Mouse (Mus musculus): Measurements from ENCODE around the gene Art4. TPM values are rescaled to one million over a fixed set of nuclear protein-coding genes. Genes with fewer than 3 reads are reported as not detected.

Gene Art4
- polyA plus RNA-seq, 1 experiment from 2014 or later = 0.08 TPM

GRCm38 (mm10) chr6:136821086-136821485, 36.4 kb downstream of the Art4 start:
- Histone ChIP-seq H3K27ac (ENCODE audit: low read length) (no peak overlapping the region), H3K27me3 (replicated peaks; ENCODE audit: control insufficient read depth, insufficient read depth, low read length) (no peaks in the 10 kb centered on the region), H3K4me1 (replicated peaks; ENCODE audit: control insufficient read depth, insufficient read depth, low read length) (no peaks in the 10 kb centered on the region), H3K9ac (replicated peaks; ENCODE audit: low read depth, low read length) (no peak overlapping the region), H3K9me3 (ENCODE audit: control insufficient read depth, low read length) (no peaks in the 10 kb centered on the region), H3K4me3 (replicated peaks; ENCODE audit: low read length) (no peak overlapping the region), H3K36me3 (ENCODE audit: control insufficient read depth, insufficient read depth) (peaks cover 57% of the 10 kb centered on the region), H3K4me2 (ENCODE audit: low read length) (no peak overlapping the region)
- 94% methylated on average over 18 of the region's 18 CpGs for WGBS
- no peak for ATAC-seq

DNA sequence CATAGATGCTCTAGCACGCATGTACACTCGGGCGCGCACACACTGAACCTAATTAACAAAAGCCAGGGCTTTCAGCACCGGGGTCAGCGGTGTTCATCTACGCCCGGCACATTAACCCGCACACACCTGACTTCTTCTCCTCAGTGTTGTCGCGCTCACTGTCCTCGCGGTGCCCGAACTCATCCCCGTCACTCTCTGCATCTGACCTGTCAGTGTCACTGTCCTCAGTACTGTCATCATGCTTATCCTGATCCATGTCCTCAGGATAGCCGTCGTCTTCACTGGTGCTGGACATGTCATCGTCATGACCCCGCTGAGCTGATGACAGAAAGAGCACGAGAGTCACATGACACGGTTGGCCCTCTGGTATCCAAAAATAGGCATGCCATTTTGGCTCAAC, 37.2 kb downstream of the Art4 start:
- ATAC-seq = no peak
- H3K4me2 ChIP-seq (ENCODE audit: low read length) = no peak overlapping the region
- 97% methylated on average over 21 of the region's 21 CpGs for WGBS

GRCm38 (mm10) chr6:136817549-136817948, 40.0 kb downstream of the Art4 start:
- peak; percentile 72 for ATAC-seq
- 74% methylated on average over 3 of the region's 3 CpGs for WGBS
- H3K4me3 ChIP-seq (replicated peaks; ENCODE audit: low read length) = no peak overlapping the region
- H3K4me2 ChIP-seq (ENCODE audit: low read length) = no peak overlapping the region
- H3K9ac ChIP-seq (replicated peaks; ENCODE audit: low read depth, low read length) = no peak overlapping the region
- H3K4me1 ChIP-seq (replicated peaks; ENCODE audit: control insufficient read depth, insufficient read depth, low read length) = no peaks in the 10 kb centered on the region
- H3K36me3 ChIP-seq (ENCODE audit: control insufficient read depth, insufficient read depth) = peaks cover 60% of the 10 kb centered on the region
- no peaks in the 10 kb centered on the region for H3K27me3 ChIP-seq (replicated peaks; ENCODE audit: control insufficient read depth, insufficient read depth, low read length)
- 0 out of 2 replicates have a peak overlapping the region, but pooled peaks have one; percentile 1 for H3K27ac ChIP-seq (ENCODE audit: low read length)
- no peaks in the 10 kb centered on the region for H3K9me3 ChIP-seq (ENCODE audit: control insufficient read depth, low read length)

More for the DNA sequence above, 37.2 kb downstream of the Art4 start:
- Histone ChIP-seq H3K9ac (replicated peaks; ENCODE audit: low read depth, low read length) (no peak overlapping the region), H3K4me1 (replicated peaks; ENCODE audit: control insufficient read depth, insufficient read depth, low read length) (no peaks in the 10 kb centered on the region), H3K4me3 (replicated peaks; ENCODE audit: low read length) (no peak overlapping the region), H3K27ac (ENCODE audit: low read length) (no peak overlapping the region), H3K9me3 (ENCODE audit: control insufficient read depth, low read length) (no peaks in the 10 kb centered on the region), H3K27me3 (replicated peaks; ENCODE audit: control insufficient read depth, insufficient read depth, low read length) (no peaks in the 10 kb centered on the region), H3K36me3 (ENCODE audit: control insufficient read depth, insufficient read depth) (peaks cover 62% of the 10 kb centered on the region)

DNA sequence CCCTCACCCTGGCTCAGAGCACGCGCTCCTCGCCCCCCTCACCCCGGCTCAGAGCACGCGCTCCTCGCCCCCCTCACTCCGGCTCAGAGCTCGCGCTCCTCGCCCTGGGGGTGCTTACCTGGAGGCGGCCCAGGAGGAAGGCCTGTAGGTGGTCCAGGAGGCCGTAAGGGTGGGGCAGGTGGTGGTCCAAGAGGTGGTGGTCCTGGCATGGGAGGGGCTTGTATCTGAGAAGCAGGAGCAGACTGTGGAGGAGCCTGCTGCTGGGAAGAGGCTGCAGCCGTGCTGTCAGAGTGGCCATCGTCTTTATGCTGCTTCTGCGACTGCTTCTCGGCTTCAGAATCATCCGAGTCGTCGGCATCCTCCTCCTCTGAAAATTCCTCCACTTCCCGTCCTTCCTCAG, 40.7 kb downstream of the Art4 start:
- H3K4me1 ChIP-seq (replicated peaks; ENCODE audit: control insufficient read depth, insufficient read depth, low read length) = no peaks in the 10 kb centered on the region
- WGBS = 91% methylated on average over 19 of the region's 21 CpGs
- peaks cover 60% of the 10 kb centered on the region for H3K36me3 ChIP-seq (ENCODE audit: control insufficient read depth, insufficient read depth)
- no peaks in the 10 kb centered on the region for H3K27me3 ChIP-seq (replicated peaks; ENCODE audit: control insufficient read depth, insufficient read depth, low read length)
- H3K27ac ChIP-seq (ENCODE audit: low read length) = peak overlapping the region; percentile 42; the same call in 1 of the 2 replicates
- H3K9me3 ChIP-seq (ENCODE audit: control insufficient read depth, low read length) = no peaks in the 10 kb centered on the region
- H3K4me2 ChIP-seq (ENCODE audit: low read length) = no peak overlapping the region
- ATAC-seq = no peak
- H3K9ac ChIP-seq (replicated peaks; ENCODE audit: low read depth, low read length) = no peak overlapping the region
- no peak overlapping the region for H3K4me3 ChIP-seq (replicated peaks; ENCODE audit: low read length)

DNA sequence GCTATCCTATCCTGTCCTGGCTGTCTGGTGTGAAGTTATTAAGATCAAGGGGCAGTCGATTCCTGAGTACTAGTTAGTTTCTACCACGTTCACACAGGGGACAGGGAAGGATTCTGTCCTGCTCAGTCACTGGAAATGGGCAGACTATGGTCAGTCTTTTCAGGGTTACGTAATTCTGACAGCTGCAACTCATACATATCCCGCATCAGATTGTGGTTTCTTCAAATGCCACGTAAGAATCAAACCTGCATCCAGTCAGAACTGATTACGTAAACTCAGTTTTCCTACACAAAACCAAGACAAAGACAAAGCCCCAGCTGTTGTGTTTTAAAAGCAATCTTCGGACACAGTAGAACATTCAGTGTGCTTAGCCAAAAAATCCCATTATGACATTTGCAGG, 42.2 kb downstream of the Art4 start:
- 93% methylated on average over 7 of the region's 7 CpGs for WGBS
- Histone ChIP-seq H3K9me3 (ENCODE audit: control insufficient read depth, low read length) (no peaks in the 10 kb centered on the region), H3K9ac (replicated peaks; ENCODE audit: low read depth, low read length) (no peak overlapping the region), H3K4me2 (ENCODE audit: low read length) (no peak overlapping the region), H3K36me3 (ENCODE audit: control insufficient read depth, insufficient read depth) (peaks cover 47% of the 10 kb centered on the region), H3K4me1 (replicated peaks; ENCODE audit: control insufficient read depth, insufficient read depth, low read length) (no peaks in the 10 kb centered on the region), H3K27ac (ENCODE audit: low read length) (no peak overlapping the region), H3K4me3 (replicated peaks; ENCODE audit: low read length) (no peak overlapping the region), H3K27me3 (replicated peaks; ENCODE audit: control insufficient read depth, insufficient read depth, low read length) (no peaks in the 10 kb centered on the region)
- ATAC-seq = no peak

GRCm38 (mm10) chr6:136813117-136813516, 44.4 kb downstream of the Art4 start:
- H3K27ac ChIP-seq (ENCODE audit: low read length) = no peak overlapping the region
- WGBS = 43% methylated on average over 4 of the region's 4 CpGs
- H3K9me3 ChIP-seq (ENCODE audit: control insufficient read depth, low read length) = no peaks in the 10 kb centered on the region
- no peaks in the 10 kb centered on the region for H3K27me3 ChIP-seq (replicated peaks; ENCODE audit: control insufficient read depth, insufficient read depth, low read length)
- H3K9ac ChIP-seq (replicated peaks; ENCODE audit: low read depth, low read length) = no peak overlapping the region
- no peak overlapping the region for H3K4me2 ChIP-seq (ENCODE audit: low read length)
- H3K4me1 ChIP-seq (replicated peaks; ENCODE audit: control insufficient read depth, insufficient read depth, low read length) = peaks cover 15% of the 10 kb centered on the region
- H3K36me3 ChIP-seq (ENCODE audit: control insufficient read depth, insufficient read depth) = peaks cover 42% of the 10 kb centered on the region
- no peak for ATAC-seq
- no peak overlapping the region for H3K4me3 ChIP-seq (replicated peaks; ENCODE audit: low read length)

- no peak overlapping the region for H3K27ac ChIP-seq (ENCODE audit: low read length)
- H3K36me3 ChIP-seq (ENCODE audit: control insufficient read depth, insufficient read depth) = peaks cover 30% of the 10 kb centered on the region
- H3K4me2 ChIP-seq (ENCODE audit: low read length) = no peak overlapping the region
- H3K9ac ChIP-seq (replicated peaks; ENCODE audit: low read depth, low read length) = no peak overlapping the region
- no peak for ATAC-seq
- H3K9me3 ChIP-seq (ENCODE audit: control insufficient read depth, low read length) = no peaks in the 10 kb centered on the region
- WGBS = 86% methylated on average over 10 of the region's 10 CpGs
- H3K4me1 ChIP-seq (replicated peaks; ENCODE audit: control insufficient read depth, insufficient read depth, low read length) = peaks cover 21% of the 10 kb centered on the region
- H3K4me3 ChIP-seq (replicated peaks; ENCODE audit: low read length) = no peak overlapping the region
- no peaks in the 10 kb centered on the region for H3K27me3 ChIP-seq (replicated peaks; ENCODE audit: control insufficient read depth, insufficient read depth, low read length)
Observed at GRCm38 (mm10) chr6:136811196-136811595, 46.3 kb downstream of the Art4 start.

DNA sequence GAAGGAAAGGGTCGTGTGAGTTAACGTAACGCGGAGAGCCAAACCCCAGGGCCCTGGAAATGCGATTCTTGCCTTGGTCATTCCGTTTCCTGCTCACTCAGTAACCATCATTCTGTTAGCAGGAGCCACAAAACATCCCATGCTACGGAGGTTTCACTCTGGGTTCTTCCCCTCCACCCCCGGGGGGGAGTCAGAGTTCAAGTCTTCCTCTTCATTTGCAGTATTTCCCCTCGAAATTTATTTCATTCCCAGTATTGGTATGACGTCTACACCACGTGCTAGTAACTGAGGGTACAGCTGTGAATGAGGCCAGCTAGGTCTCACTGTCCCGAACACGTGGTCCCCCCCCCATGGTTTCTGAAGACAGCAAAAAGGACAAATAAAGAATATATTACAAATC, 47.9 kb downstream of the Art4 start:
- ATAC-seq = no peak
- peak overlapping the region; percentile 98 for H3K4me2 ChIP-seq (ENCODE audit: low read length)
- no peak overlapping the region for H3K4me3 ChIP-seq (replicated peaks; ENCODE audit: low read length)
- H3K9ac ChIP-seq (replicated peaks; ENCODE audit: low read depth, low read length) = no peak overlapping the region
- 84% methylated on average over 13 of the region's 13 CpGs for WGBS
- peaks cover 18% of the 10 kb centered on the region for H3K36me3 ChIP-seq (ENCODE audit: control insufficient read depth, insufficient read depth)
- no peaks in the 10 kb centered on the region for H3K9me3 ChIP-seq (ENCODE audit: control insufficient read depth, low read length)
- H3K27me3 ChIP-seq (replicated peaks; ENCODE audit: control insufficient read depth, insufficient read depth, low read length) = no peaks in the 10 kb centered on the region
- no peak overlapping the region for H3K27ac ChIP-seq (ENCODE audit: low read length)
- peaks cover 24% of the 10 kb centered on the region for H3K4me1 ChIP-seq (replicated peaks; ENCODE audit: control insufficient read depth, insufficient read depth, low read length)

DNA sequence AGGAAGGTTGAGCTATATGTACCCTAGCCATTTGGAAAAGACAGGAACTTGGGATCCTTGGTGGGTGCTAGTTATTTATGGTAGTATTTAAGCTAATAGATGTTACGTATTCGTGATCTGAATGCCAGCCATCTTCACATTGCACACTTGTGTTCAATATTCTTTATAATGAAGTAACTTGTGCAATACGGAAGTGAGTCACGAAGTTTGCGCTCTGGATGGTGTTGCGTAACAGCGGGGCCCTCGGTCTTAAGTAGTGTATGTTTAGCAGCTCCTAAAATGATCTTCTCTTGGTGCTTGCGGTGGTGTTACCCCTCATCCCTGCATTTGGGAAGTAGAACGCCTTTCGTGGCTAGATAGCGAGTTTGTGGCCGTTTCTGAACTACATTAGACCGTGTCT, 48.5 kb downstream of the Art4 start:
- H3K9ac ChIP-seq (replicated peaks; ENCODE audit: low read depth, low read length) = peak overlapping the region; percentile 74
- peaks cover 24% of the 10 kb centered on the region for H3K4me1 ChIP-seq (replicated peaks; ENCODE audit: control insufficient read depth, insufficient read depth, low read length)
- WGBS = 41% methylated on average over 14 of the region's 14 CpGs
- no peak for ATAC-seq
- H3K4me2 ChIP-seq (ENCODE audit: low read length) = peak overlapping the region; percentile 98
- no peaks in the 10 kb centered on the region for H3K27me3 ChIP-seq (replicated peaks; ENCODE audit: control insufficient read depth, insufficient read depth, low read length)
- peak overlapping the region; percentile 64 for H3K4me3 ChIP-seq (replicated peaks; ENCODE audit: low read length)
- no peak overlapping the region for H3K27ac ChIP-seq (ENCODE audit: low read length)
- no peaks in the 10 kb centered on the region for H3K9me3 ChIP-seq (ENCODE audit: control insufficient read depth, low read length)
- peaks cover 15% of the 10 kb centered on the region for H3K36me3 ChIP-seq (ENCODE audit: control insufficient read depth, insufficient read depth)

DNA sequence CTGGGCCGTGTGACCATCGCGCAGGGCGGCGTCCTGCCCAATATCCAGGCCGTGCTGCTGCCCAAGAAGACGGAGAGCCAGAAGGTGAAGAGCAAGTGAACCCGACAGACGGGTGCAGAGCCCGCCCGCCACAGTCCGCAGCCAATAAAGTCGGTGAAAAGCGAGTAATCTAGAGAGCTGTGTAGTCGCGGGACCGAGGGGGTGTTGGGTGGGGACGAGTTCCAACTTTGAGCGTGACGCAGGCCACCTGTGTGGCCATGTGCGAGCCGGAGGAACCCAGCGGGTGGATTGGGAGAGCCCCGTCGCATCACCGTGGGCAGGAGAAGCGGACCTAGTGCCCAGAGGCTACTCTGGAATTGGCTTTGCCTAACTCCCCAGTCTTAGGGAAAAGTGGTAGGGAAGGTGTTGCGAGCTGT, 48.9 kb downstream of the Art4 start:
- Histone ChIP-seq H3K27ac (ENCODE audit: low read length) (no peak overlapping the region), H3K9me3 (ENCODE audit: control insufficient read depth, low read length) (no peaks in the 10 kb centered on the region), H3K36me3 (ENCODE audit: control insufficient read depth, insufficient read depth) (peaks cover 11% of the 10 kb centered on the region; the same call in 1 of the 2 replicates), H3K4me1 (replicated peaks; ENCODE audit: control insufficient read depth, insufficient read depth, low read length) (peaks cover 24% of the 10 kb centered on the region), H3K4me3 (replicated peaks; ENCODE audit: low read length) (peak overlapping the region; percentile 64), H3K9ac (replicated peaks; ENCODE audit: low read depth, low read length) (peak overlapping the region; percentile 74), H3K27me3 (replicated peaks; ENCODE audit: control insufficient read depth, insufficient read depth, low read length) (no peaks in the 10 kb centered on the region), H3K4me2 (ENCODE audit: low read length) (peak overlapping the region; percentile 98)
- WGBS = under 1% methylated on average over 28 of the region's 28 CpGs
- ATAC-seq = peak; percentile 3; the same call in 1 of the 2 replicates

Data from forebrain, embryonic 16.5 days (tissue).